Mouse (Mus musculus) kidney, adult 9 months (tissue): ENCODE measurements around the gene Krtap29-1.

Experiments used
- DNase-seq: peaks from one replicate; pipeline ENCODE4 v3.0.0; 2022

Gene Krtap29-1

GRCm38 (mm10) chr11:99937751-99938264, 41.0 kb downstream of the Krtap29-1 start:
- no peak for DNase-seq

- no peak for DNase-seq
Observed at GRCm38 (mm10) chr11:99935991-99936390, 42.9 kb downstream of the Krtap29-1 start, which contains the start of gene Krtap31-2. TSS of gene Krtap31-2 (plus strand) at chr11:99936291.
